Mouse (Mus musculus) ES-CJ7 (cell line): ENCODE measurements around the gene Igf2bp3.
A peak's percentile ranks its signal among the peaks of the same experiment; 100 is the strongest.

Experiments used
- DNase-seq: peaks from one replicate; pipeline ENCODE4 v3.0.0; 2011; ENCODE audit warnings: low read depth, low spot score

Igf2bp3 gene

DNA sequence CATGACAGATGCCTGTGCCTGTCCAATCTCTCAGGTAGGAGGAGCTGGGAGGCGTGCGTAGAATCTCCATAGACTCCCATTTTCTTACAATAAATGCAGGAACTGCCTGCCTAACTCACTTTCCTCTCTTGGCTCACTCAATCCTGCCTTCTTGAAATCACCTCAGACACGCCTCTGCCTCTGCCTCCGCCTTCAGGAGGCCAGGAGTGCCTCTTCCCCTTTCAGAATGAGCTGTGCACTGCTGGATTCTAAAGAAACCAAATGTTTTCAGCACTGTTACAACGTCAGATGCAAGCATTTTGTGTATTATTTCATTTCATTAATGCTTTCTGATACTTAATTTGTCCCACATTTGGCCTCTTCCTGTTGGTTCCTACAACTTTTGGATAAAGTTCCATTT is 38.7 kb downstream of the Igf2bp3 start:
- no peak for DNase-seq

DNA sequence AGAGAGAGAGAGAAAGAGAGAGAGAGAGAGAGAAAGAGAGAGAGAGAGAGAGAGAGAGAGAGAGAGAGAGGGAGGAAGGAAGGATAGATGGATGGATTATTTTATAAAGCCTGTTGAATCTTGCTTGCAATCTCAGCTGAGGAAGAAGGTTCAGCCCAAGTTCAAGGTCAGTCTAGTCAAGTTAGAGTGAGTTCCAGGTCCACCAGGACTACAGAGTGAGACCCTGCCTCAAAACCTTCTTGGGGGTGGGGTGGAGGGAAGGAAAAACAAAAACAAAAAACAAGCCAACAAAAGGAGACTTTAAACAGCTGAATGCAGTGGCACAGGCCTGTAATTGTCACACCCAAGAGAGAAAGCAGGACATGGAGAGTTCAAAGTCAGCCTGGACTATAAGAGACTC is 40.1 kb downstream of the Igf2bp3 start:
- DNase-seq = peak; percentile 73

DNA sequence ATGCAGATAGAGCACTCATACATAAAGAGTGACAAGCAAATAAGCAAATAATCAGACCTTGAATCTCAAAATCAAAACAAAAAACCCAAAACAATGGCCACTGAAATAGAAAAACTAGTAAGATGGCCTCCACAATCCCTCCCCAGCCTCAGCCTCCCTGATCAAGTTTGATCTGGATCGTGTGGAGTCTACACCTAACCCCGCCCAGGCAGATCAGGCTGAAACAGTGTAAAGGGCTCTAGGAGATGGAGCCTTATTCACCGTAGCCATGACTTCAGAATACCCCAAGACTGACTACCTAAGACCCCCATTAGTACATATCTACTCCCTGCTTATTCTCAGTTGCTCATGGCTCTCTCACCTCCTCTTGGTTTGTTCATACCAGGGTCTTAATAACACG is 41.1 kb downstream of the Igf2bp3 start:
- peak; percentile 89 for DNase-seq

DNA sequence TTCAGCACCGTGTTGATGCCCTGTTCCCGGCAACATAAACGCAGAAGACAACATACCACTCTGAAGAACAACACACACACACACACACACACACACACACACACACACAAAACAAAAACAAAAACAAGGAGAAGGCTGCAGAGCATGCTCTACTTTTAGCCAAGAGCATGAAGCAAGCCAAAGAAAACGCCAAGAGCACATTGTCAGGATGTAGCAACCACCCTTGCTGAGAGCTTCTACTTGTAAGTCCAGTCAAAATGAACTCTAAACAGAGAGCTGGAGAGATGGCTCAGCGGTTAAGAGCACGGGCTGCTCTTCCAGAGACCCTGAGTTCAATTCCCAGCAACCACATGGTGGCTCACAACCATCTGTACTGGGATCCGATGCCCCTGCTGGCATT is 41.5 kb downstream of the Igf2bp3 start:
- DNase-seq = no peak

DNA sequence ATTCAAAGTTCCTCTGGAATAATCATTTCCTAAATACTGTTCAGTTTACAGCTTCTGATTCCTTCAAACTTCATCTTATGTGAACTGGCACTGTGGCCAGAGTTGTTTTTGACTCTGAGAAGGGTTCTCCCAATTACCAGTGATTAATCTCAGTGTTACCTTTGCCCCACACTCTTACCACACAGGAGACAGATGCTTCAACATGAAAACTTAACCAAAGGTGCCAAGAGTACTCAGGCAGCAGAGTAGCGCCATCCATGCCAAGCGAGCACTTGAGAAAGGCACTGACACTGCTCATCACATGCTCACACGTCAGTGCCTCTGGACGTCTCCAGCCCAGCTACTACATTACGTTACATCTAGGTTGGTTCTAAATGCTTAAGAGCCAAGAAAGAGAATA is 43.5 kb downstream of the Igf2bp3 start:
- DNase-seq = no peak

DNA sequence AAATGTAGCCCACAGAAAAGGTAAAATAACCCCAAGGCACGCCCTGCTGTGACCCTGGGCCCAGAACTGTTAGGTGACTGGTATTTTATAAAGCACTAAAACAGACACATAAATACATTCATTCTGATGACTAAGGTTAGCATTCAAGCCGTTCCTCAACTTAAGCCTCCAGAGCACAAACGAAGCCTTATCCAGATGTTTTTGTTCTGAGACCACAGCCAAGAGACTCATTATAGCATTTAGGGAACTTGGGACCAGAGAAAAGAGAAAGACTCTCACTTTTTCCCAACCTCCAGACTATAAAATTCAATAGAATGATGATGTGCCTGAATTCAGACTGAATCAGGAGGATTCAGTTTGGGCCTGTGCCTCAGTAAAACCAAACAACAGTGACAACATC is 46.1 kb downstream of the Igf2bp3 start:
- no peak for DNase-seq

DNA sequence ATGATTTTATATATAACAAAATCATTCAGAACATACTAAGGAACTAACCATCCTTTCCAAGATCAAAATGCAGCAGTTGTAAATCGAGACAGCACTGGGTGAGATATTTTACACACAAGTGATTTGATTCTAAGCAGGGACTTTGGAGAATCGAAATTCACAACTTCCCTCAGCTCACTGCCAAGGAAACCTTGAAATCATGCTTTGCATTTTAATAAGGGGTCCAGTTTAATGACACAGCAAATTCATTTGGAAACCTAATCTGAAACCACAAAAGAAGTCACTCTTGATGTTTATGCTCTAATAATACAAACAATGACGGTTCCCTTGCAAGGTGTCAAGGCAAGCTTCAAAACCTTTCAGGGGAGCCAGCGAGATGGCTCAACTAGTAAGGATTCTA is 47.4 kb downstream of the Igf2bp3 start:
- no peak for DNase-seq

DNA sequence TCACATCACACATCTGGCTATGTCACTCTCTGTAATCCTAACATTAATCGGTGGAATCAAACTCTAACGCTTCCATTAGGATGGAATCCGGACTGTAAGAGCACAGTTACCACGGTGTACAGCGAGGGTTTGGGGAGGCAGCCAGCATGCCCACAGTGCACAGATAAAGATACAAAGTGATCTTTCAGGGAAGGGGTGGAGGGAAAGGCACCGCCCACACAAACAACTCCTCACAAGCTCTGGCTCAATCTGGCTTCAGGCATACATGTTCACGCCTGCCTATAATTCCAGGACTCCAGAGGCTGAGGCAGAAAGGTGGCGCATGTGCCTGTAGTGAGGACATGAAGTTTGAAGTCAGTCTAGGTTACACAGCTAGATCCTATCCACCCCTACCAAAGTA is 48.4 kb downstream of the Igf2bp3 start:
- peak; percentile 36 for DNase-seq

DNA sequence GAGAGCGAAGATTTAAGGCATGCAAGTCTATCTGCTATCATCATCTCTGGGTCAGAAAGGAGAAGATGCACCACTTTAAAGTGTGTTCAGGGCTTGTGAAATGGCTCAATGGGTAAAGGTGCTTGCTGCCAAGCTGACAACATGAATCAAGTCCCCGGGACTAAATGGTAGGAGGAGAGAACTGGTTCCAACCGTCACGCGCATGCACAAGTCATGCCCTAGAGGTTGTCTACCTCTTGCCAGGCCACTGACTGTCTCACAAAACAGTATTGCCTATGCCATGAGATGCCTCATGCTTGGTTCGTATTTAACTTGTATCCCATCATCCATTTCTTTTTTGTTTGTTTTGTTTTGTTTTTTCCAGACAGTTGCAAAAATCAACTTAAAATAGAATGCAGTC is 48.9 kb downstream of the Igf2bp3 start:
- DNase-seq = no peak

DNA sequence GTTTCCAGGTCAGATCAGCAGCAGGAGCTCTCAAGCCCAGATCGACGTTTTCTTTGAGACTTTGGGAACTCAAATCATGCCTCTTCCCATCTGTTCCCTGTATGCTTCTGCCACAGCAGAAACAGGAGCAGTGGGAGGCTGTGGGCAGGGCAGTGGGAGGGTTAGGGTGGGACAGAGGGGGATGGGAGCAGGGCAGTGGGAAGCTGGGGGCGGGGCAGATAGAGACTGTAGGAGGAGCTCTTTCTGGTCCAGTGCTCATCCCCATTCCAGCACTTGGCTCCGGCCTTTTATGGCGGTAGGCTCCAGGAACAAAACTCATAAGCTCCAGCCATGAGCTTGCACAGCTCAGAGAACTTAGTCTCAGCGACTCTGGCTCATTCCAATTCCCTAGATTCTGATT is 49.7 kb downstream of the Igf2bp3 start:
- peak; percentile 79 for DNase-seq

DNA sequence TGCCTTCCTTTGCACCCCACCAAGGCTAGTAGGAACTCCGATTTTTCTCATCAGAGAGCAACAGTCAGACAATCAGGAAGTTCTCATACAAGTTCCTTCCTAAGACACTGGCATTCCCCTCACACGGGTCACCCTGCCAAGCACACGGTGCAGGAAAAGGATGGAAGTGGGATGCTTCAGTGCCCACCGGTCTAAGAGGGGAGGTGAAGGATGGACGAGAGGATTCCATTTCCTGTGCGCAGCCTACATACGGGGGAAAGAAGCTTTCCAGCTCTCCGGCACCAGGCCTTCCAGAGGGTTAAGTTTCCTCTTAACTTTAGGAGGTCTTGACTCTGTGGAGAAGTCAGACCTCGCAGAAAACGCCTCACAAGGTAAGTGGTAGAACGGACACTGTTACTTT is 50.1 kb downstream of the Igf2bp3 start:
- no peak for DNase-seq

DNA sequence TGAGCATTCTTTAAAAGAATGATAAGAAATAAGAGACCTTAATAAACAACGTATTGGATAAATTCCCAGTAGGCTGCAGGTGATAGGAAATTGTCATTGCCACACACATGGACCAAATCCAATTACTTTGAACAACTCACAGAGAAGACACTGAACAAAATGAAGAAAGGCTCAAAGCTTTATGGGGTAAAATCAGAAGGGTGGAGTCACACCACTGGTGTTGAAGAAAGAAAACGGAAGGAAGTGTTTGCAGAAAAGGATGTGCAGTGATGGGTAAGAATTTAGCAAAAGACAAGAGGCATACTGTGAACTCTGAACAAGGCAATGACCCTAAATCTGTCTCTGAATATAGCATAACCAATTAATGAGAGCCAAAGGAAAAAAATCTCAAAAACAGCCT is 54.8 kb downstream of the Igf2bp3 start:
- DNase-seq = no peak

DNA sequence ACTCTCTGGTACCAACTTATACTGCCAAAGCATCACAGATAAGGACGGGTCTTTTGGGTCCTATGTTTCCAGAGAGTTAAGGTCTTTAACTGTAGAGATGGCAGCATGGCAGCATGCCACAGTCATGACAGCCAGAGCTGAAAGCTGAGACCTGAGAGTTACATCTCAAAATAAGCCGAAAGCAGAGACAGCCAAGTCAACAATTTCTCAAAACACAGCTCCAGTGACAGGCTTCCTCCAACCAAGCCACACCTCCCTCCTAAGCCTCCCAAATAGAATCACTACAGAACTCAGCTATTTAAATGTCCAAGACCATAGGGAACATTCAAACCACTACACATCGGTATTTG is 58.0 kb downstream of the Igf2bp3 start:
- no peak for DNase-seq

DNA sequence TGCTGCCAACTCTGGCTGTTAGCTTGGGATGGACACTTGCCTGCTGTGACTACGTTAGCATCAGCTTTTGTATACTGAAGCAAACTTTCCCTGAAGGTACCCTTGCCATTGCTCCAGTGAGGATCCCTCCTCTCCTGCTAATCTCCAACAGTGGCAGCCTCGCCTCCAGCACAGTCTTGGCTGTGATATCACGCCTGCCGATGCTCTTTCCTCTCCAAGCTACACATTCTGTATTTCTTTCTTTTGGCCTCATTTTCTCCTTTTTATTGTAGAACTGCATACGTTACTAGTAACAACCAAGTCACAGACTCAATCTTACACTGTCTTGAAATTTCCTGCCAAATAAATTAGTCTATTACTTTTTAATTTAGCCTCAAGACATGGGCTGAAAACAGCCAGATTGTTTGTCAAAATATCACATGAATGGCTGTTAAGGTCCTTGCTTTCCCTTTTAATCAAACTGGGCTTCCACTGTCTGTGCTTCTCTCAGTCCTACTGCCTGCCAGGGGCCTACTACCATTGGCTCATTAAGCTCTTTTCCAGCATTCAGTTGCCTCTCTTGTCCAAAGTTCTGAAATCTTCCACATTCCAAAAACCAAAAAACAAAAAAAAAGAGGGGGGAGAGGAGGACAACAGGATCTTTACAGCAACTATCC is 58.5 kb downstream of the Igf2bp3 start:
- DNase-seq = no peak

DNA sequence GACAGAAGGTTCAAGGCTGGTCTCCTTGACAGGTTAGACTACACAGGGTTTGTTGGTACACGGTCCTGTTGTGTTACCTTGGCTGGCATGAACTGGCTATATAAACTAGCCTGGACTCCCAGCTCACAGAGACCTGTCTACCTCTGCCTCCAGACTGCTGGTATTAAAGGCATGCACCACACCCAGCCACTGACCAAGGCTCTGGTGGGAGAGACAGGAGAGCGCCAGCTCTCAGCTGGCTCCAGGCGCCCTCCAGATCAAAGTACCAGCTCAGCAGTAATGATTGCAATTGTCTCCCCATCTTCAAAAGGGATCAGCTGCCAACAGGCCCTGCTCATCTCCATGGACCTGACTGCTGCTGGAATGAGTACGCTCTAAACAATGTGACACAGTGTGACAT is 63.3 kb downstream of the Igf2bp3 start:
- DNase-seq = no peak

DNA sequence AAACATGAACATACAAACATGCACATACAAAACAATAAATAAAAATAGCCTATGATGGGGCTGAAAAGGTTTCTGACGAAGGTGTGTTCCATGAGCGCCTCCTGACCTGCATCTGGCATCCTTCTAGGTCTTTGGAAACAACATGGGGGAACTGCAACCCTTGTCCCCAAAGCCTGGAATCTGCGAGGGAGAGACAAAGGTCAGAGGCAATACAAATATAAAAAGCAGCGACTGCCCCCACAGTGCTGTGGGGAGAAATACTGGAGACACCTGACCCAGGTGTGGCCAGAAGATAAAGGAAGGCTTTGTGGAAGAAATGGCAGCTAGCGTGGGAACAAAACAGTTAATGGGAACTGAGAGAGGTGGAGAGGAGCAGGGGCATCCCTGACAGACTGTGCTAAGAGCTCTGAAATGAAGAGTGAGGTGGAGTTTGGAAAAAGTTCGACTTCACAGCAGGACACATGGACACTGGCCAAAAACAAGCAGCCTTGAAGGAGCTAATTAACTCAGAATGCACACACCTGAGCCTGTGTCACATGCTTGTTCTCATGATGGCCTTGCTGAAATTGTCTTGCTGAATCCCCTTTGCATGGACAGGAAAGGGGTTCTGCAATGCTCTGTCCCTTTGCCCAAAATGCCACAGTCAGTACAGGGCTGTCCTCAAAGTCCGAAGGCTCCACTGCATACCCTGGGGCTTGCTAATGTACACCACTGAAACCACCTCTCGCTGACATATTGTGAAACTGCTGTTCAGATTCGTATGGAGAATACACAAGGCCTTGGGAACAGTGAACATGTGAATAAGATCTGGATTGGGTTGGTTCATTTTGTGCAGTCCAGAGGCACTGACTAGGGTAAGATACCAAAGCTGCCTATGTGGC is 64.2 kb downstream of the Igf2bp3 start:
- no peak for DNase-seq

DNA sequence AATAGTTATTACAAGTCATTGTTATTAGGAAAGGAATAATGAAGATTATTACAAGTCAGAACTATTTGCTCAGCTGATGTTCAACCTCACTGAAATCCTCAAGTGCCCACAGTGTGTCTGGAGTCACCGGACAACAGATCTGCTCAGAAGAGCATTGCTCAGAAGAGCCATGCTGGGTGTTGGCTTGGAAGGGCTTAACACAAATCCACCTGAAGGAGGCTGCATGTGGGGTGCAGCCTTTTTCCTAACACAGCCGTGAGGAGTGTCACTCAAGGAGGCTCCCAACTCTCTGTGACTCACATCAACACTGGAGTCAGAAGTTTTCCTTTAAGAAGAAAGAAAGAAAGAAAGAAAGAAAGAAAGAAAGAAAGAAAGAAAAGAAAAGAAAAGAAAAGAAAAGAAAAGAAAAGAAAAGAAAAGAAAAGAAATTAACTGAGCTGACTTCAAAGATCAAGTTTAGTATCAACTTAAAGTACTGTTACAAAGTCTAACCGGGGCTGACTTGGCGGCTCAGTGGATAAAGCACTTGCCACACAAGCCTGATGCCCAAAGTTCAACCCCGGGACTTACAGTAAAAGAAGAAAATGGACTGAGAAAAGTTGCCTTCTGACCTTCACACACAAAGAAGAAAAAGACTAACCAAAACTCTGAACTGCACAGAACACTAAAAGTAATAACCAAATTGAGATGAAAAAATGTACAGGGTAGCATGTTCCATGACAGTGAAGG is 65.4 kb downstream of the Igf2bp3 start:
- DNase-seq = no peak

DNA sequence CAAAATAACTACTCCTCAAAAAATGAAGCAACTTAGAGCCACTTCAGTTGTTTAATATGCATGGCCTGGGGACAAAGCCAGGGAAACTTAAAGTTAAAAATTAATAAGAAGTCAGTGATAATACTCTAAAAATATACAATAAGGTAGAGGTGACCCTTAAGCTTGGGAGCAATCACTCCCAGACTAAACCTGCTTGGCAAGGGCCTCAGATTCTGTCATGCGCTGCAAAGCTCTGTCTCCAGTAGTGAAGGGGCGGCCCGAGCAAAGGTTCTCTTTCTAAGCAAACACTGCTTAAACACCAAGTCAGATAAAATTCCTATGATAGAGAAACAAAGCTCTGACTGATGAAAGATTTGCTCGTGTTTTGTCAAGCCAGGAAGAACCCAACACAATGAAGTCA is 66.0 kb downstream of the Igf2bp3 start:
- no peak for DNase-seq

DNA sequence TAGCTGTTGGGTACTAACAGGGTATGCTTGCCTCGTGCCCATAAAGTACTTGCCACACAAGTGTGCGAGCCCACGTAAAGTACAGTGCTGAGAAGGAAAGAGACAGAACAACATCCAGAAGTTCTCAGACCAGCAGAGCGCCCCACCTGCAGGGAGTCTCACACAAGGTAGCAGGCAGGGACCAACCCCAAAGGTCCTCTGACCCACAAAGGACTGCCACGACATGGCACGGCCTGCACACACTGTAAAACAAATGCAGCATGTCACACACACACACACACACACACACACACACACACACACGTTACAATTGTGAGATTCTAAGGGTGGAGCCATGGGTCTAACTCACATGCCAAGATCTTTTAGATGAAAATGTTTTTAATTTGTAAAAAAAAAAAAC is 66.4 kb downstream of the Igf2bp3 start:
- DNase-seq = no peak

DNA sequence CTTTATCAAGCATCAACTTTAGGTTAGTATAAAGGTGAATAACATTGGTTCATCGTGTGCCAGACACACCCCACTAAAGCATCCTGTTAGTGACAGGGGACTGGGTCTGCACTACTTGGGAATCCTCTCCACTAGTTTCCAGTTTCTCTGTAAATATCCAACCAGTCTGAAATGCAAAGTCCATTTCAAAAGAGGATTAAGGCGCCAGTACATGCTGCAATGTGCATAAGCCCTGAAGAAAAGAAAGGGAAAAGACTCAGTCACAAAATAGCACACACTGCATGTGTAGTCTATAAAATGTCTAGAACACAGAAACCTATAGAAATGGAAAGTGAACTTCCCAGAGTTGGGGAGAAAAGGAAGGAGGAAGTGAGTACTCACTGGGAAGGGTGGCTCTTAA is 68.3 kb downstream of the Igf2bp3 start:
- no peak for DNase-seq

DNA sequence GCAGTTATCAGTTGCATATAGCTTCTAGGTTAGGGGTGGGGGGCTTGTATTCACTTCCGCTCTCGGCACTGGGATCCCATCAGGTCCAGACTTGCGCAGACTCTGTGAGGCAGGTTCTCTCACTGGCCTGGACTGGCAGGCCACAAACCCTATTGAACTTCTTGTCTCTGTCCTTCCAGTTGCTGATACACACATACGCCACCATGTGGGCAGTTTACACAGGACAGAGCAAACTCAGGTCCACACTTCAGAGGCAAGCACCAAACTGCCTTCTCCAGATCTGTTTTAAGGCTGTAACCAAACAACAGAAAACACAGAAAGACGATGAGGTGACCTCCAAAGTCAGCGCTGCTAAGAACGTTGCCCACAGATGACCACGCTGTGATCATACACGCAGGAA is 72.3 kb downstream of the Igf2bp3 start:
- peak; percentile 72 for DNase-seq

DNA sequence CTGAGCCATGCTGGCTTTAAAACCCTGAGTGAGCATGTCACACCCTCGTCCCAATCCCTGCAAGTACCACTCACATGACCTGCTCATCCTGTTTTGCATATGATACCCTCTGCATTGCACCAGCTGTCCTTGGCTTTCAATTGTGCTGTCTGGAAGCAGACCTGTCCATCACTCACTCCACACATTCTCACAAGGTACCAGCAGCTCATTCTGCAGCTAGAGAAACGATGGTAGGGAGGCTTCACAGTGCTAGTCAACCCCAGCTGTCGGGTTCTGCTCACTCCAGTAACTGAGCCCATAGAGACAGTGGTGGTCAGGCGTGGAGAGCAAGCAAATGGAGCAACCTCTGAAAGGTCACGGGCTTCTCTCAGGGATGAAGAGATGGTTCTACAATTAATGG is 73.6 kb downstream of the Igf2bp3 start:
- peak; percentile 27 for DNase-seq
